Mouse (Mus musculus): ENCODE results near the gene Zfp91.
"Not testable (repeated sequence)": the region's sequence is repeated elsewhere in the genome, so short reads cannot be mapped to it uniquely, and the experiment has no call there.

Zfp91 gene

GRCm38 (mm10) chr19:12794056-12795044 is 1.6 kb downstream of the Zfp91 start:
- DNase-seq (ENCODE audit: low read depth, low spot score), result peak; percentile 70

GRCm38 (mm10) chr19:12792374-12792773 is 3.6 kb downstream of the Zfp91 start:
- DNase-seq (ENCODE audit: low read depth, low spot score), result no peak

GRCm38 (mm10) chr19:12787721-12788120 is 8.2 kb downstream of the Zfp91 start:
- DNase-seq (ENCODE audit: low read depth, low spot score), result no peak

- DNase-seq (ENCODE audit: low read depth, low spot score), result no peak
These were observed 9.0 kb downstream of the Zfp91 start for GRCm38 (mm10) chr19:12786803-12787395.

GRCm38 (mm10) chr19:12780437-12780836 is 15.5 kb downstream of the Zfp91 start:
- no peak for DNase-seq (ENCODE audit: low read depth, low spot score)

- no peak for DNase-seq (ENCODE audit: low read depth, low spot score)
These were observed 25.0 kb downstream of the Zfp91 start for GRCm38 (mm10) chr19:12770888-12771287.

- DNase-seq (ENCODE audit: low read depth, low spot score), result no peak
These were observed 30.6 kb downstream of the Zfp91 start, which contains the start of gene Cntf for GRCm38 (mm10) chr19:12765308-12765707. Gene Cntf, minus strand, starts transcription at chr19:12765632.

- no peak for DNase-seq (ENCODE audit: low read depth, low spot score)
These were observed 33.5 kb downstream of the Zfp91 start for GRCm38 (mm10) chr19:12762212-12763130.

GRCm38 (mm10) chr19:12759656-12760055 is 36.3 kb downstream of the Zfp91 start:
- peak; percentile 8 for DNase-seq (ENCODE audit: low read depth, low spot score)

GRCm38 (mm10) chr19:12758936-12759478 is 36.9 kb downstream of the Zfp91 start:
- no peak for DNase-seq (ENCODE audit: low read depth, low spot score)

- no peak for DNase-seq (ENCODE audit: low read depth, low spot score)
These were observed 39.6 kb downstream of the Zfp91 start for GRCm38 (mm10) chr19:12756286-12756685.

GRCm38 (mm10) chr19:12731950-12732349 is 64.0 kb downstream of the Zfp91 start:
- DNase-seq (ENCODE audit: low read depth, low spot score), result no peak

- no peak for DNase-seq (ENCODE audit: low read depth, low spot score)
These were observed 64.9 kb downstream of the Zfp91 start for GRCm38 (mm10) chr19:12731036-12731435.

- DNase-seq (ENCODE audit: low read depth, low spot score), result no peak
These were observed 70.1 kb downstream of the Zfp91 start for GRCm38 (mm10) chr19:12725851-12726250.

GRCm38 (mm10) chr19:12722308-12722707 is 73.6 kb downstream of the Zfp91 start:
- no peak for DNase-seq (ENCODE audit: low read depth, low spot score)

GRCm38 (mm10) chr19:12721596-12721995 is 74.3 kb downstream of the Zfp91 start:
- not testable (repeated sequence) for DNase-seq (ENCODE audit: low read depth, low spot score)

GRCm38 (mm10) chr19:12720919-12721318 is 75.0 kb downstream of the Zfp91 start:
- not testable (repeated sequence) for DNase-seq (ENCODE audit: low read depth, low spot score)

GRCm38 (mm10) chr19:12720463-12720862 is 75.5 kb downstream of the Zfp91 start:
- DNase-seq (ENCODE audit: low read depth, low spot score), result no peak

- DNase-seq (ENCODE audit: low read depth, low spot score), result no peak
These were observed 76.7 kb downstream of the Zfp91 start for GRCm38 (mm10) chr19:12719189-12719588.

Data from brain, embryonic 18.5 days (tissue).